Mouse (Mus musculus) retina, postnatal 7 days (tissue): ENCODE data around the gene Syne4.

Experiments
- DNase-seq: peaks from one replicate; pipeline ENCODE4 v3.0.0-alpha.2; 2012; ENCODE audit warnings: low read depth, low spot score

Gene Syne4

GRCm38 (mm10) chr7:30314721-30315155 lies at the start of gene Syne4:
Gene Syne4, plus strand, starts transcription at chr7:30314807.
- DNase-seq: no peak

GRCm38 (mm10) chr7:30265041-30265440 lies 49.6 kb upstream of the Syne4 start:
- DNase-seq: no peak

GRCm38 (mm10) chr7:30265531-30265930 lies 49.1 kb upstream of the Syne4 start:
- DNase-seq: no peak

GRCm38 (mm10) chr7:30265935-30266334 lies 48.7 kb upstream of the Syne4 start:
- DNase-seq: no peak

- DNase-seq: no peak
These were observed 47.8 kb upstream of the Syne4 start for GRCm38 (mm10) chr7:30266780-30267179.

GRCm38 (mm10) chr7:30269641-30270040 lies 45.0 kb upstream of the Syne4 start:
- DNase-seq: no peak

GRCm38 (mm10) chr7:30274383-30274782 lies 40.2 kb upstream of the Syne4 start:
- no peak for DNase-seq

GRCm38 (mm10) chr7:30278911-30279310 lies 35.7 kb upstream of the Syne4 start:
- no peak for DNase-seq

- DNase-seq: no peak
These were observed 35.1 kb upstream of the Syne4 start for GRCm38 (mm10) chr7:30279536-30279935.

- peak; percentile 89 for DNase-seq
These were observed 34.5 kb upstream of the Syne4 start, which contains the start of the genes Thap8 and Wdr62 for GRCm38 (mm10) chr7:30279951-30280669. Gene Thap8, plus strand, starts transcription at chr7:30280094. Gene Wdr62, minus strand, starts transcription at chr7:30280419.

GRCm38 (mm10) chr7:30280670-30281138 lies 33.9 kb upstream of the Syne4 start:
- peak; percentile 70 for DNase-seq

- DNase-seq: no peak
These were observed 33.1 kb upstream of the Syne4 start for GRCm38 (mm10) chr7:30281522-30281921.

GRCm38 (mm10) chr7:30282740-30283139 lies 31.9 kb upstream of the Syne4 start:
- DNase-seq: no peak

GRCm38 (mm10) chr7:30286701-30287410 lies 27.8 kb upstream of the Syne4 start:
- DNase-seq: no peak

GRCm38 (mm10) chr7:30288046-30288445 lies 26.6 kb upstream of the Syne4 start:
- DNase-seq: no peak

GRCm38 (mm10) chr7:30289071-30289713 lies 25.4 kb upstream of the Syne4 start:
- DNase-seq: no peak

- DNase-seq: no peak
These were observed 24.8 kb upstream of the Syne4 start for GRCm38 (mm10) chr7:30289714-30290399.

GRCm38 (mm10) chr7:30291215-30292131 lies 23.1 kb upstream of the Syne4 start, which contains the start of gene Clip3:
Gene Clip3, plus strand, starts transcription at chr7:30291728.
- DNase-seq: peak; percentile 70

- no peak for DNase-seq
These were observed 20.8 kb upstream of the Syne4 start for GRCm38 (mm10) chr7:30293795-30294194.

- no peak for DNase-seq
These were observed 20.3 kb upstream of the Syne4 start for GRCm38 (mm10) chr7:30294296-30294695.
